In genomic region chr8:94838600-94838999, GRCm38 (mm10) we compare ENCODE assay signal across 8 mouse cellular contexts. TPM values are rescaled to one million over a fixed set of nuclear protein-coding genes. Genes with fewer than 3 reads are reported as not detected.
DNase-seq lines count a peak whose midpoint lies in the region; ATAC-seq and TF ChIP-seq lines count a peak whose summit lies in the region.

No protein-coding gene starts in this region.

- H3K79me2 ChIP-seq in myocyte (ENCODE audit: control insufficient read depth, insufficient read depth) = peaks cover 44% of the 10 kb centered on the region

- H3K9ac ChIP-seq in kidney, embryonic 14.5 days (ENCODE audit: low read depth, low read length) = peak overlapping the region; percentile 95
- peak overlapping the region; percentile 96 for H3K9ac ChIP-seq in liver, embryonic 13.5 days

- peaks cover 12% of the 10 kb centered on the region for H3K36me3 ChIP-seq in heart, embryonic 10.5 days
- H3K36me3 ChIP-seq in kidney, embryonic 14.5 days (ENCODE audit: control insufficient read depth, insufficient read depth, low read length) = no peaks in the 10 kb centered on the region
- peaks cover 4% of the 10 kb centered on the region for H3K36me3 ChIP-seq in liver, embryonic 13.5 days
- peaks cover 5% of the 10 kb centered on the region for H3K36me3 ChIP-seq in myocyte (ENCODE audit: control insufficient read depth, insufficient read depth)

- under 1% methylated on average over 24 of the region's 24 CpGs for WGBS in heart, embryonic 10.5 days
- WGBS in kidney, embryonic 14.5 days = under 1% methylated on average over 24 of the region's 24 CpGs
- under 1% methylated on average over 24 of the region's 24 CpGs for WGBS in liver, embryonic 13.5 days (ENCODE audit: insufficient replicate concordance)

- DNase-seq in NIH3T3 (ENCODE audit: low read depth) = peak; percentile 50
- DNase-seq in heart, embryonic 10.5 days (ENCODE audit: low spot score) = peak; percentile 83
- peak; percentile 61 for DNase-seq in liver, embryonic 13.5 days
- no peak for DNase-seq in Muller cell, postnatal 12 days (ENCODE audit: inconsistent ontology term)

- no peaks in the 10 kb centered on the region for H3K9me3 ChIP-seq in heart, embryonic 10.5 days
- H3K9me3 ChIP-seq in kidney, embryonic 14.5 days (ENCODE audit: control insufficient read depth, low read length) = no peaks in the 10 kb centered on the region
- no peaks in the 10 kb centered on the region for H3K9me3 ChIP-seq in liver, embryonic 13.5 days (replicated peaks)

- TF ChIP-seq CTCF in bone marrow macrophage, adult 2 months (IDR thresholded peaks at IDR 0.05; ENCODE audit: low read depth, low read length) = no peak
- no peak for TF ChIP-seq CTCF in embryonic fibroblast, embryonic 13.5 days (IDR thresholded peaks at IDR 0.05; ENCODE audit: borderline replicate concordance, insufficient read depth, low read length)

- peak; percentile 46 for ATAC-seq in kidney, embryonic 14.5 days (ENCODE audit: low FRiP score, low TSS enrichment)
- peak; percentile 56 for ATAC-seq in liver, embryonic 13.5 days (ENCODE audit: low read depth)

- H3K4me1 ChIP-seq in bone marrow macrophage, adult 2 months (ENCODE audit: control insufficient read depth, insufficient read depth, low read length) = peaks cover 13% of the 10 kb centered on the region
- H3K4me1 ChIP-seq in embryonic fibroblast, embryonic 13.5 days (ENCODE audit: control insufficient read depth, insufficient read depth, low read length) = peaks cover 7% of the 10 kb centered on the region
- H3K4me1 ChIP-seq in heart, embryonic 10.5 days = peaks cover 8% of the 10 kb centered on the region
- peaks cover 9% of the 10 kb centered on the region for H3K4me1 ChIP-seq in kidney, embryonic 14.5 days (ENCODE audit: control insufficient read depth, insufficient read depth, low read length)
- H3K4me1 ChIP-seq in liver, embryonic 13.5 days (replicated peaks) = peaks cover 48% of the 10 kb centered on the region

- peak overlapping the region; percentile 74 for H3K4me3 ChIP-seq in bone marrow macrophage, adult 2 months (ENCODE audit: insufficient read depth, low read length)
- H3K4me3 ChIP-seq in embryonic fibroblast, embryonic 13.5 days (ENCODE audit: insufficient read depth, low read length) = peak overlapping the region; percentile 89
- H3K4me3 ChIP-seq in heart, embryonic 10.5 days = peak overlapping the region; percentile 79
- H3K4me3 ChIP-seq in kidney, embryonic 14.5 days (ENCODE audit: low read length) = peak overlapping the region; percentile 94
- H3K4me3 ChIP-seq in liver, embryonic 13.5 days (replicated peaks) = peak overlapping the region; percentile 81
- H3K4me3 ChIP-seq in myocyte = peak overlapping the region; percentile 96

- H3K4me2 ChIP-seq in kidney, embryonic 14.5 days (replicated peaks; ENCODE audit: low read depth, low read length) = peak overlapping the region; percentile 64
- peak overlapping the region; percentile 68 for H3K4me2 ChIP-seq in liver, embryonic 13.5 days
- peak overlapping the region; percentile 90 for H3K4me2 ChIP-seq in myocyte (ENCODE audit: low read depth)

- TF ChIP-seq POLR2A in bone marrow macrophage, adult 2 months (IDR thresholded peaks at IDR 0.05; ENCODE audit: borderline replicate concordance, low read depth, low read length) = no peak
- TF ChIP-seq POLR2A in embryonic fibroblast, embryonic 13.5 days (IDR thresholded peaks at IDR 0.05; ENCODE audit: low read depth, low read length) = no peak; the same call in 1 of the 2 replicates
- TF ChIP-seq POLR2A in myocyte (IDR thresholded peaks at IDR 0.05; ENCODE audit: insufficient read length, low read depth) = no peak

- peak overlapping the region; percentile 67 for H3K27ac ChIP-seq in bone marrow macrophage, adult 2 months (ENCODE audit: insufficient read depth, low read depth, low read length)
- peak overlapping the region; percentile 79 for H3K27ac ChIP-seq in embryonic fibroblast, embryonic 13.5 days (ENCODE audit: insufficient read depth, low read length)
- H3K27ac ChIP-seq in heart, embryonic 10.5 days = peak overlapping the region; percentile 96
- peak overlapping the region; percentile 77 for H3K27ac ChIP-seq in kidney, embryonic 14.5 days (ENCODE audit: low read depth, low read length)
- H3K27ac ChIP-seq in liver, embryonic 13.5 days = peak overlapping the region; percentile 93

- no peaks in the 10 kb centered on the region for H3K27me3 ChIP-seq in heart, embryonic 10.5 days (ENCODE audit: insufficient read depth, poor library complexity, severe bottlenecking)
- H3K27me3 ChIP-seq in kidney, embryonic 14.5 days (ENCODE audit: control insufficient read depth, insufficient read depth, low read length) = no peaks in the 10 kb centered on the region
- H3K27me3 ChIP-seq in liver, embryonic 13.5 days = no peaks in the 10 kb centered on the region
- no peaks in the 10 kb centered on the region for H3K27me3 ChIP-seq in myocyte (ENCODE audit: control insufficient read depth, insufficient read depth, insufficient read length)

- peak overlapping the region; percentile 62 for H3ac ChIP-seq in myocyte (ENCODE audit: control insufficient read depth, insufficient read length)

TF ChIP-seq in myocyte, 11 proteins besides CTCF, POLR2A, EP300 and RAD21:
- TF ChIP-seq TCF12 (IDR thresholded peaks at IDR 0.05; ENCODE audit: insufficient read depth, poor library complexity, severe bottlenecking) = no peak
- no peak for TF ChIP-seq MAX (IDR thresholded peaks at IDR 0.05; ENCODE audit: low read depth)
- no peak for TF ChIP-seq SRF (IDR thresholded peaks at IDR 0.05; ENCODE audit: control insufficient read depth, insufficient read length, low read depth)
- TF ChIP-seq CEBPB (IDR thresholded peaks at IDR 0.05; ENCODE audit: insufficient read depth, poor library complexity, severe bottlenecking) = peak; percentile 44; the same call in 1 of the 2 replicates
- no peak for TF ChIP-seq POLR2AphosphoS2 (IDR thresholded peaks at IDR 0.05; ENCODE audit: insufficient read length, low read depth)
- TF ChIP-seq TCF3 (IDR thresholded peaks at IDR 0.05; ENCODE audit: insufficient read length, low read depth) = no peak

RNA-seq across cellular contexts. Expression of gene Ciapin1, which starts 0.4 kb away (rescaled TPM):
- polyA plus RNA-seq in bone marrow macrophage, adult 2 months (2012; ENCODE audit: insufficient read depth, insufficient read length, missing spikeins) = 12.9 and 19.7 TPM in 2 replicates
- 27.6 and 35.3 TPM in 2 replicates for polyA plus RNA-seq in embryonic fibroblast, embryonic 13.5 days (2011; ENCODE audit: insufficient read length, low read depth, missing spikeins)
- 148 and 158 TPM in 2 replicates for polyA plus RNA-seq in heart, embryonic 10.5 days (2016; fragmentation: Nextera tagmentation; extraction: Ambion mirVana)
- polyA plus RNA-seq in kidney, embryonic 14.5 days (2014; fragmentation: Nextera tagmentation; extraction: Ambion mirVana) = 101 and 102 TPM in 2 replicates
- polyA plus RNA-seq in liver, embryonic 13.5 days (2015; fragmentation: Nextera tagmentation; extraction: Ambion mirVana) = 66.7 and 68.0 TPM in 2 replicates
- polyA plus RNA-seq in myocyte (2012; fragmentation: generic; extraction: Trizol) = 74.9 TPM

RNA-seq across cellular contexts. Expression of gene Coq9, which starts 0.5 kb away (rescaled TPM):
- polyA plus RNA-seq in bone marrow macrophage, adult 2 months (2012; ENCODE audit: insufficient read depth, insufficient read length, missing spikeins) = 33.1 and 34.1 TPM in 2 replicates
- 46.5 and 48.9 TPM in 2 replicates for polyA plus RNA-seq in embryonic fibroblast, embryonic 13.5 days (2011; ENCODE audit: insufficient read length, low read depth, missing spikeins)
- 97.9 and 129 TPM in 2 replicates for polyA plus RNA-seq in heart, embryonic 10.5 days (2016; fragmentation: Nextera tagmentation; extraction: Ambion mirVana)
- 59.8 and 71.9 TPM in 2 replicates for polyA plus RNA-seq in kidney, embryonic 14.5 days (2014; fragmentation: Nextera tagmentation; extraction: Ambion mirVana)
- polyA plus RNA-seq in liver, embryonic 13.5 days (2015; fragmentation: Nextera tagmentation; extraction: Ambion mirVana) = 51.4 and 51.5 TPM in 2 replicates
- polyA plus RNA-seq in myocyte (2012; fragmentation: generic; extraction: Trizol) = 126 TPM

RNA-seq across cellular contexts. Expression of gene Polr2c, which starts 18.6 kb away (rescaled TPM):
- polyA plus RNA-seq in bone marrow macrophage, adult 2 months (2012; ENCODE audit: insufficient read depth, insufficient read length, missing spikeins) = 41.7 and 44.9 TPM in 2 replicates
- polyA plus RNA-seq in embryonic fibroblast, embryonic 13.5 days (2011; ENCODE audit: insufficient read length, low read depth, missing spikeins) = 84.6 and 92.0 TPM in 2 replicates
- 164 and 190 TPM in 2 replicates for polyA plus RNA-seq in heart, embryonic 10.5 days (2016; fragmentation: Nextera tagmentation; extraction: Ambion mirVana)
- polyA plus RNA-seq in kidney, embryonic 14.5 days (2014; fragmentation: Nextera tagmentation; extraction: Ambion mirVana) = 183 and 185 TPM in 2 replicates
- 94.5 and 95.3 TPM in 2 replicates for polyA plus RNA-seq in liver, embryonic 13.5 days (2015; fragmentation: Nextera tagmentation; extraction: Ambion mirVana)
- 102 TPM for polyA plus RNA-seq in myocyte (2012; fragmentation: generic; extraction: Trizol)

RNA-seq across cellular contexts. Expression of gene Ccl17, which starts 28.3 kb away (rescaled TPM):
- polyA plus RNA-seq in bone marrow macrophage, adult 2 months (2012; ENCODE audit: insufficient read depth, insufficient read length, missing spikeins) = not detected in 2 replicates
- polyA plus RNA-seq in embryonic fibroblast, embryonic 13.5 days (2011; ENCODE audit: insufficient read length, low read depth, missing spikeins) = not detected in 2 replicates
- polyA plus RNA-seq in heart, embryonic 10.5 days (2016; fragmentation: Nextera tagmentation; extraction: Ambion mirVana) = 0.57 and 0.63 TPM in 2 replicates
- not detected in 2 replicates for polyA plus RNA-seq in kidney, embryonic 14.5 days (2014; fragmentation: Nextera tagmentation; extraction: Ambion mirVana)
- 0.36 and 0.48 TPM in 2 replicates for polyA plus RNA-seq in liver, embryonic 13.5 days (2015; fragmentation: Nextera tagmentation; extraction: Ambion mirVana)
- 0.48 TPM for polyA plus RNA-seq in myocyte (2012; fragmentation: generic; extraction: Trizol)

RNA-seq across cellular contexts. Expression of gene Dok4, which starts 37.5 kb away (rescaled TPM):
- 3.7 and 7.4 TPM in 2 replicates for polyA plus RNA-seq in bone marrow macrophage, adult 2 months (2012; ENCODE audit: insufficient read depth, insufficient read length, missing spikeins)
- polyA plus RNA-seq in embryonic fibroblast, embryonic 13.5 days (2011; ENCODE audit: insufficient read length, low read depth, missing spikeins) = 8.7 and 9.3 TPM in 2 replicates
- polyA plus RNA-seq in heart, embryonic 10.5 days (2016; fragmentation: Nextera tagmentation; extraction: Ambion mirVana) = 71.3 and 83.4 TPM in 2 replicates
- 14.6 and 20.6 TPM in 2 replicates for polyA plus RNA-seq in kidney, embryonic 14.5 days (2014; fragmentation: Nextera tagmentation; extraction: Ambion mirVana)
- polyA plus RNA-seq in liver, embryonic 13.5 days (2015; fragmentation: Nextera tagmentation; extraction: Ambion mirVana) = 9.3 and 9.8 TPM in 2 replicates
- polyA plus RNA-seq in myocyte (2012; fragmentation: generic; extraction: Trizol) = 4.4 TPM
